Comparison of ENCODE assay signal across 8 mouse cellular contexts in genomic region chr5:122901179-122901578, GRCm38 (mm10). TPM values are rescaled to one million over a fixed set of nuclear protein-coding genes. Genes with fewer than 3 reads are reported as not detected.
DNase-seq lines count a peak whose midpoint lies in the region; ATAC-seq and TF ChIP-seq lines count a peak whose summit lies in the region.

No protein-coding gene starts in this region.

- intact Hi-C loops in heart, postnatal 10 days (cut with DNase I) = no loop called here

- H3K27me3 ChIP-seq in heart, embryonic 15.5 days = no peaks in the 10 kb centered on the region
- H3K27me3 ChIP-seq in MEL (ENCODE audit: control insufficient read depth in 1 of 2, insufficient read depth in 2 of 2, low read length in 2 of 2) = no peaks in the 10 kb centered on the region
- no peaks in the 10 kb centered on the region; the same call in 1 of the 2 replicates for H3K27me3 ChIP-seq in hindbrain, embryonic 10.5 days (ENCODE audit: insufficient read depth, poor library complexity, severe bottlenecking)
- no peaks in the 10 kb centered on the region for H3K27me3 ChIP-seq in liver, postnatal 0 days (ENCODE audit: insufficient read depth, low read length)

- H3K9ac ChIP-seq in heart, embryonic 15.5 days = peak overlapping the region; percentile 86; the same call in 1 of the 2 replicates
- peak overlapping the region; percentile 65 for H3K9ac ChIP-seq in MEL (ENCODE audit: control insufficient read depth, low read depth, low read length, poor library complexity, severe bottlenecking)
- H3K9ac ChIP-seq in liver, postnatal 0 days (replicated peaks) = no peak overlapping the region

- TF ChIP-seq EP300 in MEL (IDR thresholded peaks at IDR 0.05; ENCODE audit: low read depth in 1 of 2, low read length in 2 of 2) = peak in 1 of 2 experiments; percentile 13; a peak in 1 of 4 replicates
- TF ChIP-seq EP300 in liver, postnatal 0 days (IDR thresholded peaks at IDR 0.05; ENCODE audit: low read depth) = no peak

- no peaks in the 10 kb centered on the region for H3K36me3 ChIP-seq in heart, embryonic 15.5 days
- H3K36me3 ChIP-seq in MEL (ENCODE audit: control insufficient read depth in 1 of 2, insufficient read depth in 2 of 2, low read length in 2 of 2) = peaks cover 0 to 30% of the 10 kb centered on the region in 2 experiments; a peak in 2 of 4 replicates
- H3K36me3 ChIP-seq in hindbrain, embryonic 10.5 days = peaks cover 3% of the 10 kb centered on the region; the same call in 1 of the 2 replicates
- no peaks in the 10 kb centered on the region for H3K36me3 ChIP-seq in liver, postnatal 0 days (replicated peaks; ENCODE audit: insufficient read depth, low read length)

- TF ChIP-seq CTCF in MEL (IDR thresholded peaks at IDR 0.05 in 2 of 3, conservative IDR thresholded peaks at IDR 0.05 in 1 of 3; ENCODE audit: control insufficient read depth in 1 of 3, insufficient read depth in 1 of 3, low read depth in 2 of 3, low read length in 3 of 3, poor library complexity in 1 of 3, severe bottlenecking in 1 of 3) = no peak
- TF ChIP-seq CTCF in liver, postnatal 0 days (IDR thresholded peaks at IDR 0.05; ENCODE audit: low read depth) = no peak

- H3K4me3 ChIP-seq in heart, embryonic 15.5 days = peak overlapping the region; percentile 82
- peak overlapping the region; percentile 82 to 89 for H3K4me3 ChIP-seq in MEL (ENCODE audit: control insufficient read depth in 1 of 2, insufficient read depth in 1 of 2, low read depth in 2 of 2, low read length in 2 of 2)
- H3K4me3 ChIP-seq in hindbrain, embryonic 10.5 days = peak overlapping the region; percentile 94
- H3K4me3 ChIP-seq in liver, postnatal 0 days (ENCODE audit: low read depth, low read length) = no peak overlapping the region

- no peak overlapping the region for H3K27ac ChIP-seq in heart, embryonic 15.5 days
- peak overlapping the region; percentile 31 for H3K27ac ChIP-seq in MEL (ENCODE audit: control insufficient read depth, low read depth, low read length)
- peak overlapping the region; percentile 97 for H3K27ac ChIP-seq in hindbrain, embryonic 10.5 days
- H3K27ac ChIP-seq in liver, postnatal 0 days (ENCODE audit: low read depth) = no peak overlapping the region

- H3K4me2 ChIP-seq in heart, embryonic 15.5 days = peak overlapping the region; percentile 72
- H3K4me2 ChIP-seq in liver, postnatal 0 days (ENCODE audit: low read depth, low read length) = peak overlapping the region; percentile 97

- peaks cover 20% of the 10 kb centered on the region for H3K79me2 ChIP-seq in MEL (ENCODE audit: control insufficient read depth, insufficient read depth, low read length, poor library complexity)

- no peak for ATAC-seq in heart, embryonic 15.5 days (replicated peaks; ENCODE audit: insufficient number of reproducible peaks, insufficient read depth, low FRiP score, low read depth)
- ATAC-seq in liver, postnatal 0 days = no peak
- no peak for ATAC-seq in monocyte, adult 5-6 weeks (replicated peaks; ENCODE audit: insufficient number of reproducible peaks, low FRiP score, low TSS enrichment, poor library complexity, severe bottlenecking)

- WGBS in heart, embryonic 15.5 days = 53% methylated on average over 11 of the region's 11 CpGs
- 55% methylated on average over 11 of the region's 11 CpGs for WGBS in hindbrain, embryonic 10.5 days
- 38% methylated on average over 11 of the region's 11 CpGs for WGBS in liver, postnatal 0 days (ENCODE audit: insufficient replicate concordance)

- no peak for TF ChIP-seq RAD21 in MEL (IDR thresholded peaks at IDR 0.05; ENCODE audit: low read depth, low read length)

- DNase-seq in heart, postnatal 10 days = no peak
- DNase-seq in MEL (ENCODE audit: low read depth, low spot score) = no peak
- no peak for DNase-seq in hindbrain, embryonic 10.5 days (ENCODE audit: low spot score)
- DNase-seq in liver, postnatal 0 days = no peak
- no peak for DNase-seq in embryo, embryonic 11 days
- DNase-seq in left cerebral cortex, adult 11 months (ENCODE audit: low spot score) = no peak

- TF ChIP-seq POLR2A in MEL (IDR thresholded peaks at IDR 0.05; ENCODE audit: control insufficient read depth in 1 of 2, insufficient read depth in 1 of 2, low read depth in 1 of 2, low read length in 2 of 2, poor library complexity in 1 of 2) = no peak

- H3K9me3 ChIP-seq in heart, embryonic 15.5 days (replicated peaks) = no peaks in the 10 kb centered on the region
- H3K9me3 ChIP-seq in MEL (replicated peaks; ENCODE audit: insufficient read depth, low read length) = no peaks in the 10 kb centered on the region
- no peaks in the 10 kb centered on the region for H3K9me3 ChIP-seq in hindbrain, embryonic 10.5 days
- H3K9me3 ChIP-seq in liver, postnatal 0 days (ENCODE audit: low read length) = no peaks in the 10 kb centered on the region

- H3K4me1 ChIP-seq in heart, embryonic 15.5 days (replicated peaks) = peaks cover 21% of the 10 kb centered on the region
- peaks cover 11 to 33% of the 10 kb centered on the region in 2 experiments for H3K4me1 ChIP-seq in MEL (ENCODE audit: control insufficient read depth in 1 of 2, insufficient read depth in 2 of 2, low read length in 2 of 2)
- H3K4me1 ChIP-seq in hindbrain, embryonic 10.5 days (replicated peaks) = peaks cover 35% of the 10 kb centered on the region
- H3K4me1 ChIP-seq in liver, postnatal 0 days (ENCODE audit: insufficient read depth) = peaks cover 20% of the 10 kb centered on the region

TF ChIP-seq in MEL, 35 proteins besides CTCF, POLR2A, EP300 and RAD21:
- TF ChIP-seq CHD2 (IDR thresholded peaks at IDR 0.05; ENCODE audit: low read length) = no peak
- peak; percentile 51 for TF ChIP-seq MXI1 (IDR thresholded peaks at IDR 0.05; ENCODE audit: low read depth, low read length)

RNA-seq across cellular contexts. Expression of gene Rnf34, which starts 51.3 kb away (rescaled TPM):
- 28.5 and 28.7 TPM in 2 replicates for polyA plus RNA-seq in heart, embryonic 15.5 days (2015; fragmentation: Nextera tagmentation; extraction: Ambion mirVana)
- 10 to 100 TPM; 26.8 to 32.9 TPM for total RNA-seq in heart, postnatal 10 days (2021)
- total RNA-seq in MEL (2012; rRNA removed) = 13.9 and 14.8 TPM in 2 replicates
- 10 to 100 TPM in 1 of 2 experiments, not detected in 1; 27.4 TPM for polyA plus RNA-seq in MEL (2012; ENCODE audit: insufficient read depth in 1 of 2, insufficient read length in 2 of 2, low read depth in 1 of 2, low replicate concordance in 2 of 2, missing spikeins in 1 of 2)
- polyA plus RNA-seq in hindbrain, embryonic 10.5 days (2016; fragmentation: Nextera tagmentation; extraction: Ambion mirVana) = 47.6 and 48.3 TPM in 2 replicates
- 8.0 and 8.3 TPM in 2 replicates for polyA plus RNA-seq in liver, postnatal 0 days (2015; fragmentation: Nextera tagmentation; extraction: Ambion mirVana)
- 23.9 to 25.5 TPM (median 24.1 TPM) in 3 replicates for total RNA-seq in monocyte, adult 5-6 weeks (2017)

Comparison
In these comparisons a context has a peak if more than half of its experiments do, and no peak if none do; other contexts are left out.
1. H3K27ac ChIP-seq: peak in MEL (single experiment) and hindbrain, embryonic 10.5 days (single experiment); none in heart, embryonic 15.5 days (single experiment) and liver, postnatal 0 days (single experiment).